Mouse (Mus musculus) ES-CJ7 (cell line): ENCODE results near the gene Cox15.
A peak's percentile ranks its signal among the peaks of the same experiment; 100 is the strongest.

ENCODE experiments used
- DNase-seq: peaks from one replicate; pipeline ENCODE4 v3.0.0; 2011; ENCODE audit warnings: low read depth, low spot score

The Cox15 gene

DNA sequence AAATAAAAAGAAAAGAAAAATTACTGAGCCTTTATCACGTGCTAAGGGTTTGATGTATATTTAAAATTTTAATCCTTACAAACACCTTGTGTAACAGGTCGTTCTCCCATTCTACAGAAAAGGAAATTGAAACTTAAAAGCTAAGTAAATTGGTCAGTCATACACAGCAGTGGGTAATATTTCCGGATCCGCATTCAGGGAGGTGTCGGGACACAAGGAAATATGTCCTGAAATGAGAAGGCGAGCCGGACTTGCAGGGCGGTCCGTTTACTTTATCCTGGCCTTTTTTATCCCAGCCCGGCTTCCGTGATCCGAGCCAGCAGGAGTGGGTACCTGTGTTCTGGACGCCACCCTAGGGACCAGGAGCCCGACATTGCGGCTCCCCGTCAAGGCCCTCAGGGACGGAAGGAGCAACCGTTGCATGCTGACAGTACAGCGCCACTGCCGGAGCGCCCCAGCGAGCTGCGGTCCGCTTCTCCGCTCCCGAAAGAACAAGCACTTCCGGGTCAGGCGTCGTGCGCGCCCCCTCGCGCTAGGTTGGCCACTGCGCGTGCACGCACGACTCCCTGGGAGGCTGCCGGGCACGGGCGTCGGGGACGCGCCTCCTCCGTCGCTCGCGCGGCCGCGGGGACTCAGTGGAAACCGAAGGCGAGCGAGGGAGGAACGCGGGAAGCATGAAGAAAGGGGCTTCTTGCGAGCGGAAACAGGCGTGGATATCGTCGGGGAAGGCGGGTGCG lies at the start of gene Cox15, which contains the start of gene Cutc:
TSS of gene Cox15 (minus strand) at position 512 of the 737 bp plus-strand sequence.
TSS of gene Cutc (plus strand) at position 508 of the 737 bp plus-strand sequence.
- DNase-seq, result peak; percentile 96

DNA sequence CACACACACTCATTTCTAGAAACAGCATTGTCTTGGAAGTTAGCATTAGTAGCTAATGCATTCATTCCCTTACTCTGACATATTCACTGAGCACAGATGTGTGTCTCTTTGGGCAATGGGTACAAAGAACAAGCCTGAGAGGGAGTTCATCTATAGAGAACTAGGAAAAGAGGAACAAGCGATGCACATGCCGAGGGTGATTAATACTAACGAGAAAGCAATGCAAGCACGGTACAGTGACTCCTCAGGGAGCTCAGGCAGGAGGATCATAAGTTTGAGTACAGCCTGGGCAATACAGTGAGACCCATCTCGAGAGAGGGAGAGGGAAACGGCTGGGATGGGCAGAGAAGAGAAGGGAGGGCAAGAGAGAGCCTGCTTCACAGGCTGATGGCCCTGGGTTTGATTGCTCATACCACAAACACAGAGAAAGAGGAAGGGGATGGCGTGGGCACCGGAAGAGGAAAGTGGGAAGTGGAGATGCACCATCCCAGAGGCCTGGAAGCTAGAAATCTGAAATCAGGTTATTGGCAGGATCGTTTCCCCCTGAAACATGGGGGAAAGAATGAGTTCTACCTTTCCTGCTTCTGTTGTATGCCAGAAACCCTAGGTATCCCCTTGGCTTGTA lies 48.7 kb upstream of the Cox15 start:
- DNase-seq, result no peak

DNA sequence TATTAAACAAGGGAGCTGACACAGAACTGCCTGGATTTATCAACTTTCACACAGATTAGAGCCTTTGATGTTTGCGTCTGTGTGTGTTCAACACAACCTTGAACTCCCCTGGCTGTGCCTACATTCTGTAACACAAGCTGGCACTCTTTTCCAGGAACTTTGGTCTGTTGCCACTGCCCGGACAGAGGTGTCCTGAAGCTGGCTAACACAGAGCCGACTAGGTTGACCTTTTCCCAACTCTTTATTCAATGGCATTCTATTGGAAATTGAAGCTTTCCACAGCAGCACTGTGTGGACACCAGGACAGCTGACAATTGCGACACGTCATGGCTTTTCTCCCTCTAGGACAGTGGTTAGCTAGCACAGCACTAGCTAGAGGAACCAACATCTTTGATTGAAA lies 44.4 kb upstream of the Cox15 start:
- no peak for DNase-seq

DNA sequence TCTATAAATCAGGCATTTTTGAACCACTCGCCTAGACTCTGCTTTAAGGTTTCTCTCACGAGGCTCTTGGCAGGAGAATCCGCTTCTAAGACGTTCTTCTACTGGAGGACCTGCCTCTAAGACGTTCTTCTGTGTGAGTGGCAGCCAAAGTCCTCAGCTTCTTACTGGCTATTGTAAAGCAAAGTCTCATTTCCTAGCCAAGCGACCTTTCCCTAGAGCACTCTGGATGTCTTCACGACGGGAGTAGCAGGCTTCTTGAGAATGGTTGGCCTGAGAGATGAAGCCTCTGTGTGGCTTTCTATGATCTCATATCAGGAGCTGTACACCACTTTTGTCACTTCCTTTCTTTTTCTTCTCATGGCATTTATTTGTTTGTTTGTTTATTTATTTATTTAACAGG lies 42.7 kb upstream of the Cox15 start:
- DNase-seq, result peak; percentile 14

DNA sequence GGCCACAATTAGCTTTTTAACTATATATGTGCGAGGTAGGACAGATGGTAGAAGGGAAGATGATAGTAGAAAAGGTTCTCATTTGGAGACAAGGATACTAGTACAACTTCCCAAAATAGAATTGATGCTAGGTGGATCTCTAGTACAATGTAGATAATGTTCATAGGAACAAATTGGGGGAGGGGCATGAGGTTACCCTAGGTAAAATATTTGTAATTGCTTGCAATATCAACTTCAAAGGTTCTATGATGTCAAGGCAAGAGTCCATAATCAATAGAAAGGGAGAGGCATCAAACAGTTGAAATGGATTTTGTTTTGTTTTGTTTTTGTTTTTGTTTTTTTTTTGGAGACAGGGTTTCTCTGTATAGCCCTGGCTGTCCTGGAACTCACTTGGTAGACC lies 41.2 kb upstream of the Cox15 start:
- no peak for DNase-seq

DNA sequence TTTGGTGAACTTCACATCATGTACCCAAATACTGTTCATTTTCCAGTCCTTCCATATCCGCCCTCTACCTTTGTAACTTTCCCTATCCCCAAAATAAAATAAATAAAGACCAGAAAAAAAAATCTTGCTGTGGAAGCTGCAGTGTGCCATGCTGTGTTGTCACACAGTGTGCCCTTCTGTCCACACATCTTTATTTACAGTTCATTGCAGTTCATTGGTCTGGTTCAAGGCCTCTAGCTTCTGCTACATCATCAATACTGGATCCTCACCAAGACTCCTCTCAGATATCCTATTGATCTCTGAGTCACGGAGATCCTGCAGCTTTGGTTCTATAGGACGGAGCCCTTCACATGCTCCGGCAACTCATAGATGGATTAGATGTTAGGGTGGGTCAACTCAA lies 39.7 kb upstream of the Cox15 start:
- no peak for DNase-seq

DNA sequence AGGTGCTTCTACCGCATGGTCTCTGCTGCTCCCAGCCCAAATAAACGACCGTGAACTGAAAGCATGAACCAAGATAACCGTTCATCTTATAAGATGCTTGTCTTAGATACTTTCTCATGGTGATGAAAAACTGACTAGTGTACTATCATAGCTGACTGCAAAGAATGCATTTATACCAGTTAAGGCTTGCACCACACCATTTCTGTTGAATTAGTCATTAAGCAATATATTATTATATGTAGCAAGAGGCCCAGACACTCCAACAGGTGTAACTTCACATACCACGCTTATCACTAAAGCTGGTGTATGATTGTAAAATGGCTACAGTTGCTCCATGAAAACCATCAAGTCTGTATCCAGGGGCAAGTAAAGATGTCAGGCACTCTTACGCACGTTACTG lies 37.0 kb upstream of the Cox15 start:
- DNase-seq, result no peak

DNA sequence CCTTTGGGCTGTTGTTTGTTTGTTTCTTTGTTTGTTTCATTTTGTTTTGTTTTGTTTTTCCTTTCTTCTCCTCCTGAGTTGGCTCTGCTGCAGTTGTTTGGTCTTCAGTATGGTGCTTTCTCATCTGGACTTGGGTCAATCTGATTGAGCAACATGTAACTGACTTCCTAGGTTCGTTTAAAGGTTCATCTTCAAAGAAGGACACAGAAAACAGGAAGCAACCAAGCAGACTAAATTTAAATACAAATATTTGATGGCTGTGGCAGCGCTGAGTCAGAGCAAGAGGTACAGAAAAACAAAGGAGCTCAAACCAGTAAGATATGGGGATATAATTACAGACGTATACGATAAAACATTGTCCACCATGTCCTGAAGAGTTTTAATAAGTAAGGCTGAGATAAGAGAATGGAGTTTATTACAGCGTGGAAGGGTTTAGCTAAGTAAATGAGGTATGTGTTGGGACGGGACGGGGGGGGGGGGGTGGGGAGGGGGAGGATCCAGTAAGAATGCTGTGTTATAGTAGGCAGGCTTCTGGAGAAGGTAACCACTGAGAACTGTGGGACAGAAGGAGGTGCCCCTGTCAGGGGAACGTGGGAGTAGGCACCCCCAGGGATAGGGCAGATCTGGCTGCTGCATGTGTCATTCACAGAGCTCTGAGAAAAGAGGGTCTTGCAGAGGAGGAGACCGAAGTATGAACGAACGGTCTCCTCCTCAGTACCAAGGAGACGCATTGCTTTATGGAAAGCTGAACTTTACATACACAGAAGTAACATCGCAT lies 33.6 kb upstream of the Cox15 start:
- no peak for DNase-seq

DNA sequence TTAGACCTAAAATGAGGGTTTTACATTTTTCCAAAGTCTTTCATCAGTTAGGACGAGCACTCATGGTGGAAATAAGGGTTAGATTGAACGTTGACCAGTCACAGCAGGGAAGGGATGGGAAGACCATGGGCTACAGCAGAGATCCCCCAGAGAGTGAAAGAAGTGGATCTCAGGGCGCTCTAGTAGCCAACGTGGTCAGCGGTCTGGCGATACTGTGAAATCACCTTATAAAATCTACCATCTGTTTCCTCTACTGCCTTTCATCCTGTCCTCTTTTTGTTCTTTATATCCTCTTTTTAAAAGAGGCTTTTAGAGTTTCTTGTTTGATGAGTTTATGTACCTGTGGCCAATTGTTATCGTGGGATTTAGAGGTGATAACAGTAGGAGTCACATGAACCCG lies 32.0 kb upstream of the Cox15 start:
- no peak for DNase-seq

DNA sequence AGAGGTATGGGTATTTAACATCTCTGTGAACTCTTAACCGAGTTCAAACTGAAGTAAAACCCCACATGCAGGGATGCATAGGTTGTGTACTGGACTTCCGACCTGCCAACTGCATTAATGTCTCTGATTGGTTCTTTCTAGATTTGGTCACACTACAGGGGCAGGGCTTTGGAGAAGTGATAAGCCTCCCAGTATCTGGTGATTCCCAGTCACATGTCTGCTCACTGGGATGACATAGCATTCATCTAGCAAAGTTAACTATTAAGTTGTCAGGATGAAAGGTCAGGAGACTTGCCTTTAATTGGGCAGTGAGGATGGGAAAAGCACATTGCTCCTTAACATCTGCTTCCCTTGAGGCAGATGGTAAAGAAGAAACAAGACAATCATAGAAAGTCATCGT lies 29.2 kb upstream of the Cox15 start, which contains the start of gene Abcc2:
TSS of gene Abcc2 (plus strand) at position 213 of the 400 bp plus-strand sequence.
- no peak for DNase-seq

DNA sequence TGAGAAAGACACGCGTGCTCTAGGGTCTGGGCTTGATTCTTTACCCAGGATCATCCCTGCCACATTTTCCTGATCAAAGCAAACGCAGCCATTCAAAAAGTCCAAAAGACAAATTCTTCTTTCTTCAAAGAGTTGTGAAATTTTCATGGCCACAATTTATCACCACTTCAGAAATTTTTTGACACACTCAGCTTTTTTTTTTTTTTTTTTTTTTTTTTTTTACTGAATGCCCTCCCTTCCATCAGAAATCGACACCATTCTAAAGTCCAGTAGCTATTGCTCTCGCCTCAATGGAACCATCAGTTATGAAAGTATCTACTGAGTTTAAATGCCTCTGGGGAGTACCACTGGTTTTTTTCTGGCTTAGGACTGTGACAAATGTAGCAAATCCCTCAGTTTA lies 27.6 kb upstream of the Cox15 start:
- no peak for DNase-seq

DNA sequence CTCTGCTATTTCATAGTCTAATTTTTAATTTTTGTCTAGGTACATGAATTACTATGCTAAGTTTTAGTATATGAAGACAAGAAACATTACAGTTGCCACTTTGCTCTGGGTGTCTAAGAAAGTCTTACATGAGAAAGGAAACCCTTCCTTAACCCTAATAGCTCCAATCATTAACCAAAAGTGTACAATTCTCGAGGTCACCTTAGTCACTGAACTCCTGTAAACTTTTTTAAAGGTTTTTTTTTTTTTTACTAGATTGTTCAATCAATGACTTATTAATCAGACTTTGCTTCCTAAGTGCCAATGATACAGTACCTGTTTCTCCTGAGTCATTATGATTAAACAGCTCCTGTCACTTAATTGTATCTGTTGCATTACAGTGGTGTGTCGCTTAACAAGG lies 24.5 kb upstream of the Cox15 start:
- DNase-seq, result no peak

DNA sequence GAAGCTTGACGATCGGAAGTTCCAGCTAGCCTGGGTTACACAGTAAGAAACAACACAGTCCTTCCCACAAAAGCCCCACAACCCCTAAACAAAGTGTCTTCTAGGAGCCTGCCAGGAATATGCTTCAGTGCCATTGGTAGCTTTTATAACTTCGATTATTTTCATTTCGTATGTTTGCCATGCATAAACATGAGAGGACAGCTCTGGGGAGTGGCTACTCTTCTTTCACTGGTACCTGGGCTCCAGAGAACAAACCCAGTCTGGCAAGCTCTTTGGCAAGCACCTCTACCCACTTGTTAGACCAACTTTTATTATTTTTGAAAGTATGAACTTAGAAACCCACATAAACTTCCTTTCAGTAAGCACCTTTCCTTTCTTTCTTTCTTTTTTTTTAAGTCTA lies 23.8 kb upstream of the Cox15 start:
- no peak for DNase-seq

DNA sequence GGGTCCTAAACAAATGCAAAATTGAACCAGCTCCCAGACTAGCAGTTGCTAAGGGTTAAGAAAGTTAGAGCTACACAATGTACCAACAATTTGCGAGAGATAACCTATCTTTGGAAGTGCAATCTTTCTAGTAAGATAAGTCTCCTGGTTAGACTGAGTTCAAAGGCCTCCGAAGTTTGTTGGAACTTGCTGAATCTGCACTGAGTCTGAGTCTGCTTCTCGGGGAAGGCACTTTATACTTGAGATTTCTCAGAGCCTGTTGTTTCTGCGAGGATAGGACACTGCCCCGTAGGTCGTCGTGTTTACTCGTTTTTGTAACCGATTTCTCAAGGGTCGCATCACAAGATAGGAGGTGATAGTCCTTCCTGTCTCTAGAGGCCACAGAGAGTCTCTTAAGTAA lies 22.6 kb upstream of the Cox15 start:
- no peak for DNase-seq

DNA sequence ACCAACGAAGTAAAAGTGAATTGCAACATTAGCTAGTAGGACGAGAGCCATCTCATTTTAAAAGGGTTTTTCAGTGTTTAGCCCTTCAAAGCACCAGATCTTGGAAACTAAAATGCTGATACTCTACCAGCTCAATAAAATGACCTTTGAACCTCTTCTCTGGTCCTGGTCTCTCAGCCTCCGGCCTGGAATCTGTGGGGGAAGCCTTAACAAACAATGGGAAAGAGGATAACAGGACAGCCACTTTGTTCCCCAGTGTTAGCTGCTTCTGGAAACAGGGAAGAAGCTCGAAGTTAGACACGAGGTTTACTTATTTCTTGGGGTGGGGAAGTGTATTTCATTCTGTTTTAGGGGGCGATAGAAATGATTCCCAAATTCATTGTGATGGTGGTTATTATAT lies 19.5 kb upstream of the Cox15 start:
- DNase-seq, result no peak

DNA sequence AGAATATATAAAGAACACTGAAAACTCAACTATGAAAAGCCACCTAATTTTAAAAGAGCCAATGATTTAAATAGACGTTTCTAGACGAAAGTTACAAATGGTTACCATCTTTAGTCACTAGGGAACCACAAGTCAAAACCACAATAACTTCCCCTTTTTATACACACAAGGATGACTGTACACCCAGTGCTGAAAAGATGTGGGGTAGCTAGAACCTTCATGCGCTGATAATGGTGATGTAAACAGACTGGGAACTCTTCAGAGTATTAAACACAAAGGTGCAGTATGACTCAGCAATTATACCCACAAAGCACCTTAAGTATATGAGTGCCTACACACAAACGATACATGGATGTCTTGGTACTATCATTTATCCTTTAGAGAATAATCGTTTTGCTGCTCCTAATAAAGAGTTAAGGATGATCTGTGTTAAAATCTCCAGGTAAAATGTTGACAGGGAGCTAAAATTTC lies 18.7 kb upstream of the Cox15 start:
- no peak for DNase-seq

DNA sequence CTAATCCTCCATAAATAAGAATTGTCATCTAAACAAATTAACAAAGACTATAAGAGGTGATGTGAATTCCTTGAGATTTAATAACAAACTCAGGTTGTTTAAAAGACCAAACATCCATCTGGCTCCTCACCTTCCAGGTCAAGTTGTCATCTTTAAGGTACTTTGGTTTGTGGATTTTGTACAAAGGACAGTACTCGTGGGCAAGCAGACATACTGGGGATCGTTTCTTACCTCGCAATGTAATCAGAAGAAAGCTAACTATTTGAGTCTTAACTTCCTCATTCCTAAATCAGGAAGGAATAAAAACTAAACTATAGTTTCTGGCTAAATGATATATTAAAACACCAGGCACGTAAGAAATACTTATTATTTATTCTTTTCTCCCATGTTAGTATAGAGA lies 17.8 kb upstream of the Cox15 start:
- no peak for DNase-seq

DNA sequence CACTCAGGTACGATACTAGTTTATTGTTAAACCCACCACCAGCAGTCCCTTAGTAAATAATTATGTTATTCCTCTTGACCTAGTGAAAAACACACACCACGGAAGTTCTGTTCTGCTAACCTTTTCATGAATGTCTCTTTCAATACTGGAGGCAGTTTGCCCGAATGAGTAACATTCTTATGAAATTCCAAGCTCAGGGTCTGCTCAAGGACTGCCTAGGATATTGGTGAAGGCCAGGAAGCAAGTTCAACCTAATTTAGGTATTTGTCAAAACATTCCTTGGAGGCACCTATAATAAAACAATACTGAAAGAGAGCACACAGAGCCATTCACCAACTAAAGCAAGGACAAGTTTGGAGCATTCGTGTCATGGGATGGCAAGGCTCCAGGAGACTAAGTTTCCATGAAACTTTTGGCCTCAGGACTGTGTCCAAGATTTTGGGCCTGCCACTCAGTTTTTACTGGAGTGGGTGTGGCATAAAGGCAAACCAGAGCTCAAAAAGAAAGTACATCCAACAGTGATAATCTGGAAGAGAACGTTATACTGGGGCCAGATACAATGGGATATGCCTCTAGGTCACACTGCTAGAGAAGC lies 16.7 kb upstream of the Cox15 start:
- DNase-seq, result no peak

DNA sequence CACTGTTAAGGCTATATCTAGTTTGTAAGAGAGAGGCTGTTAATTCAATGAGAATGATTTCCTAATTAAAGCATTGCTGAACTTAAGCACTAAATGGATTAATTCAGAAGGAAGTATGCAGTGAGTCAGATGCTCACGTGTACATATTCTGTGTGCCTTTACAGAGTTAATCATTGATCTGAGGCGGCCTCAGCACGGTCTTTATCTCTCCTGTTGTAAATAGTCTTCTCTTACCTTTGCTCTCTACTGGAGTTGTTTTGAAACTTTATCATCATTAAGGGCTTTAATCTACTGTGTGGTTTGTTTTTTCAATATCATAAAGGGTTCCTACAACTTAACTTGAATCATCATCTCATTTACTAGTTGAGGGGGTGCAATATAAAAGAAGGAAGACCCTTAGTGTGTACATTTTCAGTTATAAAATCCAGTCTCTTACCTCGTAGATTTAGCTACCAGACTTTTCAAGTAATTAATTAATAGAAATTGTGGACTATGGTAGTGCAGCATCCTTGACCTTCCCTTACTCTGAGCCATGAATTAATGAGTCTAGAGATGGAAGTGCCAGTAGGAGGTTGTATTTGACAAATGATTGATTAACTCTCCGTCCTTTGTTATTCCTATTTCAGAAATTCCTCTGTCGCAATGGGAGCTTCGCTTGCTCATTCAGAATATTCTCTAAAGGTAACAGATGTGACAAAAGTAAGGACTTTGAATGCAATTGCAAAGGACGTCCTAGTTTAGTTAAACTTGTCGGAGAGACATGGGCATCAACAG lies 14.9 kb upstream of the Cox15 start:
- DNase-seq, result peak; percentile 5

DNA sequence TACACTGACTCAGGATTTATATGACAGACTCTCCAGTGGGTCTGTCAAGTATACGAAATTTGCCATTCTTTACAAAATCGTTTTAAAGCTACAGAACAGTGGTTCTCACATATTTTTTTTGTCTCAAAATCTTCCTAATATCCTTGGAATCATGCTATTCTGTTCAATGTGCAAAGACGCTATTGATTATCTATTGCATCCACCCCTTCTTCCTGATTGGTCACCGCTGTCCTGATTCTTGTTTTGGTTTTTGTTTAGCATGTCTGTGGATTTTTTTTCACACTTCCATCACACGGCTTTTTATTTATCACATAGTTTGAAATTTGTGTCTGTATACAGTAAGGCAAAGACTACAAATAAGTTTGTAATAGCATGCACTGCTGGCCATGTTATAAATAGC lies 13.7 kb upstream of the Cox15 start:
- no peak for DNase-seq

DNA sequence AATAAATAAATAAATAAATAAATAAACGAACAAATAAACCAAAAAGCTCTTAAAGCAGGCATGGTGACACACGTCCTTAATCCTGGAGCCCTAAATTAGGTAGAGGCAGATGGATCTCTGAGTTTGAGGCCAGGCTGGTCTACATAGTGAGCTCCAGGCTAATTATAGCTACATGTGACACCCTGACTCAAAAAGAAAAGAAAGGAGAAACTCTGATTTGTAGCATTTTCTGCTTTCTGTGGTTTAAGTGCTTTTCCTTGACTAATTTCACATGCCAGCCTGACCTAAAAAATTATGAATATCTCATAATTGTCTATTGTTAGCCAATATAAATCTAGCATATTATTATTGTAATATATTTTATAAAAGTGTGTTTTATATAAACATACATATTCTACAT lies 9.6 kb upstream of the Cox15 start:
- no peak for DNase-seq
